Mouse (Mus musculus) neural tube, postnatal 0 days (tissue): ENCODE results near the gene Hnrnpk. TPM values are rescaled to one million over a fixed set of nuclear protein-coding genes. Genes with fewer than 3 reads are reported as not detected.

Experiments used
- microRNA counts: library from miRNA; unstranded; fragments of <30 nt; microRNA quantifications from one replicate; lab custom pipeline; 2015
- microRNA-seq: library from miRNA; unstranded; fragments of <30 nt; microRNA quantifications from one replicate; pipeline ENCODE4, GENCODE M21; 2016
- polyA plus RNA-seq: library from polyadenylated mRNA; unstranded; fragments of >200 nt; fragmentation: Nextera tagmentation; extraction: Ambion mirVana; gene quantifications from 2 replicates; pipeline ENCODE4 v1.2.1, GENCODE M21; 2015

The Hnrnpk gene
- 744 and 749 TPM in 2 replicates for polyA plus RNA-seq

DNA sequence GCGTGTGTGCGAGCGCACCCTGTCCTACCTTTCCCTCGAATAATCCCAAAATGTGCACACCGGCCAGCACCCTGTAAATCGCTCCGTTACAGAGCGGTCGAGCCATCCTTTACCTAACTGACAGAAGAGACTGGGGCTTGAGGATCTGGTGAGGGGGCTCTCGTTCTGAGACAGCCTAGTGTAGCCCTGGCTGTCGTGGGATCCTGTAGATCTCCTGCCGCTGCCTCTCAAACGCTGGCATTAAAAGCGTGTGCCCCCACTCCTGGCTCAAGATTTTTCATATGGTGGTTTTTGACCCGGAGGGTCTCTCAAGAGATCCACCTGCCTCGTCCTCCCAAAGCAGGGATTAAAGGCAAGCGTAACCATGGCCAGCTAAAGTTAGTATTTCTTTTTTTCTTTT lies at the start of gene Hnrnpk:
Gene Hnrnpk, minus strand, starts transcription at position 101 of the 400 bp plus-strand sequence.

DNA sequence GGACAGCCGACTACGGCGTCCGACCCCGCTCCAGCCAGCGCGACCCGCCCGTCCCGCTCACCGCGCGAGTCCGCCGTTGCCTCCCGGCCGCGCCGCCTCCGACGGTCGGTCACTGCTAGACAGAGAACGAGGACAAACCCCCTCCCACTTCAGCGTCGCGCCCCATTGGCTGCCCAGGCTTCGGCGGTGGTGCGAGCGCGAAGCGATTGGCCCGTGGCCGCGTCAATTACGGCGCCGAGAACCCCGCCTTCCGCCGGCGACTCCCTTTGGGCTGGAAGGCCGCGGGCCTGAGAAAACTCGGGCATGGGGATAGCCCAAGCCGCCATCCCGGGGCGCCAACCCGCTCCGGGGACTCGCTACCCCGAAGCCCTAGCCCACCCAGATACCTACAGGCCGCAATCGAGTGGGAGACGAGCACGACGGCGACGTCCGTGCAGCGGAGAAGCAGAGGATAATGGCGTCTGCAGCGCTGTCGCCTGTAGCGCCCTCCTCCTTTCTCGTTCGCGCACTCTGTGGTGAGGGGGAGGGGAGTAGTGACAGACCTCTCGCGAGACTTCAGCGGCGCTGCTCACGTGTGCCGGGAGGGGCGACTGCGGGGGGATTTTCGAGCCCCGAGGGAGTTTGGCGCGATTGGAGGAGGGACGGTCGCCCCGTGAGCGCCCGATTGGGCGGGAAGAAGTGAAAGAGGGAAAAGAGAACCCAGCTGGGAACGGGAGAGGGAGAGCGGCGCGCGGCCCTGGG lies 970 bp downstream of the Hnrnpk start, which contains the start of gene Rmi1:
Gene Rmi1, plus strand, starts transcription at position 246 of the 741 bp plus-strand sequence.

DNA sequence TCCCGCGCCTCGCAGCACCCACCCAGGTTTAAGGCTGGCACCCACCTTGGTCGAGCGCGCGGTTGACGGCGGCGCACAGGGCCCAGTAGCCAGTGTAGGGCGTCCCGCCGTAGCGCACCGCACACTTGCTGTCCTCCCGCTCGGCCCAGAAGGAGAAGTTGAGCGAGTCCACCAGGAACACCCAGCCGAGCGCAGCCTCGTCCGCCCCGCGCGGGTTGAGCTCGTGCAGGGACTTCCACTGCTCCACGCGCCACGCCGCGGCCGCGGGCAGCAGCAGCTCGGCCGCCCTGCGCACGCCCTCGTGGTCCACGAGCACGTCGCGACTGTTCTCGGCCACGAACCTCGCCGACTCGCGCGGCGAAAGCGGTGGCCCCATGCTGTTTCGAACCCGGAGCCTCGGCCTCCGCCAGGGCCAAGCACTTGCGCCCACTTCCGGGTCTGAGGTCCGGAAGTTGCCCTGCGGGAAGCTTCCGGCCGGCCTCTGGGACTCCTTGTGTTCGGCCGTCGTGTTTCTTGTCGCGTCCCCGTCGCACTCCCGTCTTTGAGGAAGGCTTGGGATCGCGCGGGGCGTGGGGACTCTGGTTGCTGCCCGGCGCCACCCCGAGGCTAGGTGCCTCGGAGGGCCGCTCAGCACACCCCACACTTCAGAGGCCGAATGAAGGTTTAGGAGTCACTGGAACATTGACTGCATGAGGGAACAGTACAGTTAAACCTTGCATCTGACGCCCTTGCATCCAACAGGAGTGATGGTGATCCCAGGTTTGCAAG lies 18.2 kb downstream of the Hnrnpk start, which contains the start of gene 2210016F16Rik:
Gene 2210016F16Rik, minus strand, starts transcription at position 447 of the 768 bp plus-strand sequence.

DNA sequence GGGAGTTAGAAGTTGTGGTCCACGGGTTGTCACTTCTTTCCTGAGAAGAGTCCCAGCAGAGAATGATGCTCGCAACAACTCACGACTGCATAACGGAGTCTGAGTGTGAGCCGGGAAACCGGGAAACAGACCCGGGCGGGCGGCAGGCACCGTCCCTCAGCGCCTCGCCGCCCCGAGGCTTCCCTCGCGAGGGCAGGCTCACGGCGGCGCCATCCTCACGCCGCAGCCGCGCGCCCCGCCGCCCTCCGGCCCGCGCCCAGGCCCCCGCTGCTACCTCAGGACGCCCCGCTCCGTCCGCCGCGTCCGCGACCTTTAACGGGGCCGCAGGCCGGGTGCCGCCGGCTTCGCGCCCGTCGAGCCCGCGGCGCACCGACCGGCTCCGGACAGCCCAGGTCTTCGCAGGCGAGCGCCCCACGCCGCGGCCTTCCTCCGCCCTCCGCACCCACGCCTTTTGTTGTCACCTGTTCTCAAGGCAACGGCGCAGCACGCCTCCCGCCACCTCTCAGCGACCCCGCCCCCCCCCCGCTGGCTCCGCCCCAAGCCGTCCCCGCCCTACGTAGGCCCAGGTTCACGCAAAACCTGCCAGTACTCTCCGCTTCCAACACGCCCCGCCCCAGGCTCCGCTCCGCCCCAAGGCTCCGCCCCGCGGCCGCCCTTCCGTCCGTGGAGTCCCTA lies 44.4 kb downstream of the Hnrnpk start, which contains the start of gene Kif27:
Gene Kif27, minus strand, starts transcription at position 494 of the 675 bp plus-strand sequence.

MicroRNAs encoded within 50 kb of the gene (microRNA counts, 519-probe panel; counts per million panel counts)
- microRNA mmu-miR-7a (lab: Ali Mortazavi, UCI), result 3,981 counts per million, percentile 32 among the panel's probes with 10 or more counts

Small RNAs within 50 kb of the gene (microRNA-seq; reads per million reads assigned to microRNA genes)
- 288 reads per million, percentile 60 among the genes with 10 or more reads in this experiment for gene Mir7-1

Other genes with a start within 250 kb of the Hnrnpk start
- gene Idnk, start 245.7 kb downstream of the Hnrnpk start, polyA plus RNA-seq, result 57.1 and 63.7 TPM in 2 replicates
- gene Ubqln1, start 187.7 kb downstream of the Hnrnpk start, polyA plus RNA-seq, result 112 and 115 TPM in 2 replicates
- 43.9 and 48.8 TPM in 2 replicates for gene Gkap1, start 127.6 kb downstream of the Hnrnpk start, polyA plus RNA-seq
- gene Kif27, start 44.2 kb downstream of the Hnrnpk start, polyA plus RNA-seq, result 1.2 and 2.0 TPM in 2 replicates
- gene 2210016F16Rik, start 18.1 kb downstream of the Hnrnpk start, polyA plus RNA-seq, result 20.4 and 21.0 TPM in 2 replicates
- gene Rmi1, start 1.1 kb downstream of the Hnrnpk start, polyA plus RNA-seq, result 19.8 and 20.7 TPM in 2 replicates
- gene Slc28a3, start 207.5 kb upstream of the Hnrnpk start, polyA plus RNA-seq, result not detected in 2 replicates